Mouse (Mus musculus) cerebellum, adult 2 months (tissue): ENCODE data around the gene Olfr429.

Experiments used
- CTCF ChIP-seq: fragments of 200-500 bp; IDR thresholded peaks from 2 replicates; pipeline ENCODE4 v1.5.1; 2011; ENCODE audit warnings: low read depth, mild to moderate bottlenecking, control low read depth, low read length, moderate library complexity, borderline replicate concordance; ENCODE audit not compliant: insufficient read depth
- POLR2A ChIP-seq: fragments of 200-500 bp; IDR thresholded peaks from 2 replicates; pipeline ENCODE4 v1.6.1; 2011; ENCODE audit warnings: low read length, control low read depth, borderline replicate concordance; ENCODE audit not compliant: insufficient read depth

GRCm38 (mm10) chr1:174103735-174104134, 19.6 kb downstream of the Olfr429 start:
- TF ChIP-seq CTCF (no peak), POLR2A (no peak)
